Mouse (Mus musculus): ENCODE data around the gene Rps19bp1. TPM values are rescaled to one million over a fixed set of nuclear protein-coding genes. Genes with fewer than 3 reads are reported as not detected.

The Rps19bp1 gene
- total RNA-seq, 2 experiments from 2014 or later = 41.4 to 46.9 TPM

- no peak for DNase-seq
Observed at GRCm38 (mm10) chr15:80219705-80220657, 44.1 kb downstream of the Rps19bp1 start.

DNA sequence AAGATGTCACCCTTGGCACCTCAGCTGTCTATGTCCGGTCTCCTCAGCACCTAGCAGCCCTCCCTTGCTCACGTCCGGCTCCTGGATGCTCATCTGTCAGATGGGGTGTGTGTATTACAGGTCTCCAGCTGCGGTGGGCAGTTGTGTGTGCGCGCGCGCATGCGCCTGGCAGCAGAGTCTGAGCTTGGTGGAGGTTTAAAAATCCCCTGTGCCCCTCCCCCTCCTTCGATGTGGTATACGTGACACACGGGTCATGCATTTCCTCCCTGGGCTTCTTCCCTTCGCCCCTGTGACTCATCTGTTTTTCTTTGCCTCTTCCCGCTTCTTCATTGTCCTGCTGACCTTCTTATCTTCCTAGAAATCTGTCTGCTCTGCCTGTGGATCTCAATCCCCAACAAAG, 44.9 kb downstream of the Rps19bp1 start:
- DNase-seq = peak; percentile 19 to 34

- peak; percentile 42 to 45 for DNase-seq
Observed at GRCm38 (mm10) chr15:80217476-80217875, 46.6 kb downstream of the Rps19bp1 start.

- DNase-seq = no peak
Observed at GRCm38 (mm10) chr15:80216480-80216820, 47.7 kb downstream of the Rps19bp1 start.

GRCm38 (mm10) chr15:80215716-80216479, 48.2 kb downstream of the Rps19bp1 start:
- DNase-seq = peak; percentile 62 to 64

DNA sequence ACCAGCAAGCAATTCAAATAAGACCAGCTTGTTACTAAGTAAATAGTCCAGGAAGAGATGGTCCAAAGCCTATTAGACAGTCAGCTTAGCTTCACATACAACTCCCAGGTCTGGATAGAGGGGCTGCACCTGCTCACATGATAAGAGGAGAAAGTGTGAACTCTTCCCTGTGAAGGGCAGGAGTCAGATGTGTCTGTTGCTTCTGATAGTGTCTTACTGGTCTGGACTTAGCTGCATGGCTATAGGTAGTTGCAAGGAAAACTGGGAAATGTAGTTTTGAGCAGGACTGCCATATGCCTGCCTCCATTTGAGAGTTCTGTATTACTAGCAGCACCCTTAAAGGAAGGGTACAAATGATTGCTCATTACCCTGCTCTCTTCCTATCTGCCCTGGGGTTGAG, 50.4 kb downstream of the Rps19bp1 start:
- DNase-seq = no peak

Other genes with a start within 250 kb of the Rps19bp1 start
- 10 to 100 TPM; 31.7 to 39.4 TPM for gene Pdgfb, start 249.3 kb downstream of the Rps19bp1 start, total RNA-seq (2021)
- gene Syngr1, start 173.0 kb downstream of the Rps19bp1 start, total RNA-seq (2021) = 10 to 100 TPM; 28.0 to 31.5 TPM
- gene Rpl3, start 172.4 kb downstream of the Rps19bp1 start, total RNA-seq (2021) = 100 to 1,000 TPM; 602 to 611 TPM
- 10 to 100 TPM; 11.9 to 18.3 TPM for gene Tab1, start 131.2 kb downstream of the Rps19bp1 start, total RNA-seq (2021)
- gene Mgat3, start 90.6 kb downstream of the Rps19bp1 start, total RNA-seq (2021) = 10 to 100 TPM in 1 of 2 experiments, 1 to 10 TPM in 1; 7.0 to 10.3 TPM
- 10 to 100 TPM; 44.7 to 49.2 TPM for gene Mief1, start 30.3 kb downstream of the Rps19bp1 start, total RNA-seq (2021)
- 10 to 100 TPM; 13.7 to 16.1 TPM for gene AC140267.1, start 28.5 kb downstream of the Rps19bp1 start, total RNA-seq (2021)
- 100 to 1,000 TPM; 263 to 281 TPM for gene Atf4, start 9.1 kb downstream of the Rps19bp1 start, total RNA-seq (2021)
- gene Cacna1i, start 22.9 kb upstream of the Rps19bp1 start, total RNA-seq (2021) = under 1 TPM; 0.30 to 0.63 TPM